Mouse (Mus musculus): ENCODE data around the gene Gosr2.

The Gosr2 gene

GRCm38 (mm10) chr11:103666181-103666906, 31.4 kb downstream of the Gosr2 start:
- no peak for TF ChIP-seq GATA4 (IDR thresholded peaks at IDR 0.05; ENCODE audit: insufficient replicate concordance, low read length)

- TF ChIP-seq GATA4 (IDR thresholded peaks at IDR 0.05; ENCODE audit: insufficient replicate concordance, low read length), result no peak
Measured at GRCm38 (mm10) chr11:103665695-103666094, 32.0 kb downstream of the Gosr2 start.

- no peak for TF ChIP-seq GATA4 (IDR thresholded peaks at IDR 0.05; ENCODE audit: insufficient replicate concordance, low read length)
Measured at GRCm38 (mm10) chr11:103663119-103663518, 34.6 kb downstream of the Gosr2 start.

- TF ChIP-seq GATA4 (IDR thresholded peaks at IDR 0.05; ENCODE audit: insufficient replicate concordance, low read length), result no peak
Measured at GRCm38 (mm10) chr11:103662546-103662945, 35.2 kb downstream of the Gosr2 start.

- TF ChIP-seq GATA4 (IDR thresholded peaks at IDR 0.05; ENCODE audit: insufficient replicate concordance, low read length), result no peak
Measured at GRCm38 (mm10) chr11:103661863-103662262, 35.8 kb downstream of the Gosr2 start.

GRCm38 (mm10) chr11:103658189-103658588, 39.5 kb downstream of the Gosr2 start:
- TF ChIP-seq GATA4 (IDR thresholded peaks at IDR 0.05; ENCODE audit: insufficient replicate concordance, low read length), result no peak

- no peak for TF ChIP-seq GATA4 (IDR thresholded peaks at IDR 0.05; ENCODE audit: insufficient replicate concordance, low read length)
Measured at GRCm38 (mm10) chr11:103656520-103656919, 41.2 kb downstream of the Gosr2 start.

- TF ChIP-seq GATA4 (IDR thresholded peaks at IDR 0.05; ENCODE audit: insufficient replicate concordance, low read length), result no peak
Measured at GRCm38 (mm10) chr11:103653359-103653965, 44.2 kb downstream of the Gosr2 start.

- TF ChIP-seq GATA4 (IDR thresholded peaks at IDR 0.05; ENCODE audit: insufficient replicate concordance, low read length), result no peak
Measured at GRCm38 (mm10) chr11:103651426-103651825, 46.3 kb downstream of the Gosr2 start.

- no peak for TF ChIP-seq GATA4 (IDR thresholded peaks at IDR 0.05; ENCODE audit: insufficient replicate concordance, low read length)
Measured at GRCm38 (mm10) chr11:103649983-103650493, 47.7 kb downstream of the Gosr2 start.

GRCm38 (mm10) chr11:103649301-103649982, 48.3 kb downstream of the Gosr2 start, which contains the start of gene Rprml:
TSS of gene Rprml (plus strand) at chr11:103649570.
- TF ChIP-seq GATA4 (IDR thresholded peaks at IDR 0.05; ENCODE audit: insufficient replicate concordance, low read length), result no peak

GRCm38 (mm10) chr11:103648656-103649055, 49.0 kb downstream of the Gosr2 start:
- TF ChIP-seq GATA4 (IDR thresholded peaks at IDR 0.05; ENCODE audit: insufficient replicate concordance, low read length), result no peak

GRCm38 (mm10) chr11:103647921-103648620, 49.6 kb downstream of the Gosr2 start:
- no peak for TF ChIP-seq GATA4 (IDR thresholded peaks at IDR 0.05; ENCODE audit: insufficient replicate concordance, low read length)

GRCm38 (mm10) chr11:103646301-103646700, 51.4 kb downstream of the Gosr2 start:
- no peak for TF ChIP-seq GATA4 (IDR thresholded peaks at IDR 0.05; ENCODE audit: insufficient replicate concordance, low read length)

GRCm38 (mm10) chr11:103645731-103646130, 52.0 kb downstream of the Gosr2 start:
- no peak for TF ChIP-seq GATA4 (IDR thresholded peaks at IDR 0.05; ENCODE audit: insufficient replicate concordance, low read length)
